Mouse (Mus musculus): ENCODE measurements at regions not wholly inside any gene's neighbourhood (a gene's known extent, or its start where the extent isn't known, plus 50 kb on each side); places are given as distances from the start of the nearest gene placed in this dataset.

- TF ChIP-seq CTCF (IDR thresholded peaks at IDR 0.05 in 2 of 3, conservative IDR thresholded peaks at IDR 0.05 in 1 of 3; ENCODE audit: control insufficient read depth in 1 of 3, insufficient read depth in 1 of 3, low read depth in 2 of 3, low read length in 3 of 3, poor library complexity in 1 of 3, severe bottlenecking in 1 of 3) (no peak), ZC3H11A (IDR thresholded peaks at IDR 0.05; ENCODE audit: low read depth, low read length) (no peak), RCOR1 (IDR thresholded peaks at IDR 0.05; ENCODE audit: low read depth, low read length) (no peak), NELFE (IDR thresholded peaks at IDR 0.05; ENCODE audit: low read depth, low read length) (no peak), ZKSCAN1 (IDR thresholded peaks at IDR 0.05; ENCODE audit: low read depth, low read length) (no peak), POLR2A (IDR thresholded peaks at IDR 0.05; ENCODE audit: control insufficient read depth in 1 of 2, insufficient read depth in 1 of 2, low read depth in 1 of 2, low read length in 2 of 2, poor library complexity in 1 of 2) (no peak), GATA1 (IDR thresholded peaks at IDR 0.05; ENCODE audit: low read depth, low read length) (no peak), TCF12 (IDR thresholded peaks at IDR 0.05; ENCODE audit: low read depth, low read length) (no peak), CHD2 (IDR thresholded peaks at IDR 0.05; ENCODE audit: low read length) (no peak), E2F4 (IDR thresholded peaks at IDR 0.05; ENCODE audit: borderline replicate concordance, low read depth, low read length) (no peak), SMC3 (IDR thresholded peaks at IDR 0.05; ENCODE audit: low read depth, low read length) (no peak), MYC (IDR thresholded peaks at IDR 0.05; ENCODE audit: low read depth, low read length) (no peak)
Observed at GRCm38 (mm10) chr6:99800919-99801318, 74.7 kb upstream of the Prok2 start.

Measured in MEL (cell line).